Mouse (Mus musculus) embryonic fibroblast, embryonic 13.5 days (primary cell): ENCODE results near the gene Lcp1.

Experiments used
- CTCF ChIP-seq: IDR thresholded peaks from 2 replicates; pipeline ENCODE4 v1.5.1; 2011; ENCODE audit warnings: mild to moderate bottlenecking, control low read depth, low read length, moderate library complexity, borderline replicate concordance; ENCODE audit not compliant: insufficient read depth
- POLR2A ChIP-seq: IDR thresholded peaks from 2 replicates; pipeline ENCODE4 v1.6.1; 2011; ENCODE audit warnings: low read depth, mild to moderate bottlenecking, control low read depth, low read length, moderate library complexity

DNA sequence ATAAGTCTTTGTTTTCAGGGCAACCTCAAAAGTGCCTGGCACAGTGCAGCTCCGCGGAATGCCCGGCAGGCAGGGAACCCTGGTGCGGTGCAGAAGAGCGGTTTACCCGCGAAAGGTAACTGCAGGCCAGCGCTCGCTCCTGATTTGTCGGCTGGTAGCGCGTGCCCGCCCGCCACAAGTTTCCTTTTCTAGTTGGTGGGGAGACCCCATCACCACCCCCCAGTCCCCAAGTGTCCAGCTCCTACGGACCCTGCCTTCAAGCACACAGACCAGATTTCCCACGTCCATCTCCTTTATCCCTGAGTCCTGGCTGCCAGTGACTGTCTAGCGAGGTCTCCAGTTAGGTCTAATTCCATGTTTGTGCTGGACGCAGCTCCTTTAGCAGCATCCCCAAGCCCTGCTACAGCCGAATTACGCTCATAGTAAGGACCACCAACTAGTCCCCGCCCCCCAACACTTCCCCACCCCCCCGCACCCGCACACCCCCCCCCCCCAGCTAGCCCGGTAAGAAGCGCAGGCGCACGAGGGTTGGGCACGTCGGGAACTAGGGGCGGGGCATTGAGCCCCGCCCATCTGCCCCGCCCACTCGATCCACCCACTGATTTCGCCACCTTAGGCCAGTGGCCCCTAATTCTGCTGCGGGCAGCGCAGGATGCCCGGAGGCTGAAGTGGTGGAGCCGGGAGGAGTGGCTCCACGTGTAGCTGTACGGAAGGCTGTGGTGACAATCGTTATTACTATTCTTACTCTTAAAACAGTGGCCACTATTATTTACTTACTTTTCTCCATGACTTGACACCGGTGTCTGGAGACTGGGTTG is at the start of gene Lcp1, which contains the start of gene Lrrc63:
- TF ChIP-seq CTCF (no peak), POLR2A (no peak)
